ENCODE assay signal across 19 mouse cellular contexts in genomic region chr4:148471363-148471806, GRCm38 (mm10). TPM values are rescaled to one million over a fixed set of nuclear protein-coding genes. Genes with fewer than 3 reads are reported as not detected.
DNase-seq lines count a peak whose midpoint lies in the region; ATAC-seq and TF ChIP-seq lines count a peak whose summit lies in the region.
"Had no signal": no experiment of that assay in that cellular context is flagged by ENCODE, and none has a peak within 500 bp of the region (broad histone marks: within the 10 kb centered on the region; RNA-seq: fewer than 3 reads in every experiment).

No protein-coding gene starts in this region.

- no peak for TF ChIP-seq CTCF in heart, adult 2 months (IDR thresholded peaks at IDR 0.05)
- no peak for TF ChIP-seq CTCF in brain, embryonic 14.5 days (IDR thresholded peaks at IDR 0.05; ENCODE audit: borderline replicate concordance, extremely low read depth, insufficient read depth, insufficient read length)
- TF ChIP-seq CTCF in midbrain, postnatal 0 days (IDR thresholded peaks at IDR 0.05), result no peak

- no peaks in the 10 kb centered on the region for H3K9me3 ChIP-seq in embryonic facial prominence, embryonic 12.5 days
- no peaks in the 10 kb centered on the region for H3K9me3 ChIP-seq in limb, embryonic 12.5 days
- no peaks in the 10 kb centered on the region for H3K9me3 ChIP-seq in midbrain, postnatal 0 days (ENCODE audit: low read length)
- no peaks in the 10 kb centered on the region for H3K9me3 ChIP-seq in forebrain, embryonic 11.5 days (ENCODE audit: control insufficient read depth, low read length)
- H3K9me3 ChIP-seq: G1E; hindbrain, embryonic 12.5 days; lung, embryonic 15.5 days; midbrain, embryonic 15.5 days had no signal

- H3K27me3 ChIP-seq in heart, adult 2 months (ENCODE audit: control insufficient read depth, insufficient read depth, low read length), result no peaks in the 10 kb centered on the region
- no peaks in the 10 kb centered on the region for H3K27me3 ChIP-seq in embryonic facial prominence, embryonic 12.5 days
- H3K27me3 ChIP-seq in limb, embryonic 12.5 days, result no peaks in the 10 kb centered on the region
- H3K27me3 ChIP-seq in midbrain, postnatal 0 days (ENCODE audit: insufficient read depth, low read length), result no peaks in the 10 kb centered on the region
- no peaks in the 10 kb centered on the region for H3K27me3 ChIP-seq in forebrain, embryonic 11.5 days (ENCODE audit: control insufficient read depth, insufficient read depth, low read length)
- H3K27me3 ChIP-seq: hindbrain, embryonic 12.5 days; lung, embryonic 15.5 days; midbrain, embryonic 15.5 days had no signal

- H3K36me3 ChIP-seq in heart, adult 2 months (ENCODE audit: control insufficient read depth, insufficient read depth, low read length), result no peaks in the 10 kb centered on the region; the same call in 1 of the 2 replicates
- H3K36me3 ChIP-seq in embryonic facial prominence, embryonic 12.5 days, result peaks cover 80% of the 10 kb centered on the region
- peaks cover 96% of the 10 kb centered on the region for H3K36me3 ChIP-seq in limb, embryonic 12.5 days
- peaks cover 82% of the 10 kb centered on the region for H3K36me3 ChIP-seq in midbrain, postnatal 0 days (ENCODE audit: insufficient read depth, low read length)
- peaks cover 23% of the 10 kb centered on the region for H3K36me3 ChIP-seq in forebrain, embryonic 11.5 days (ENCODE audit: control insufficient read depth, insufficient read depth, low read length)

- ATAC-seq in embryonic facial prominence, embryonic 12.5 days (ENCODE audit: insufficient number of reproducible peaks, insufficient read depth, low FRiP score, low TSS enrichment), result no peak
- ATAC-seq in limb, embryonic 12.5 days (ENCODE audit: insufficient number of reproducible peaks, insufficient read depth, low FRiP score, low TSS enrichment, low read depth), result peak; percentile 82; the same call in 1 of the 2 replicates
- no peak for ATAC-seq in midbrain, postnatal 0 days (ENCODE audit: low FRiP score)
- no peak for ATAC-seq in forebrain, embryonic 11.5 days (replicated peaks; ENCODE audit: low FRiP score)
- ATAC-seq: CD4-positive, CD25-positive, alpha-beta regulatory T cell, adult 4 months; forebrain, embryonic 16.5 days; intestine, embryonic 16.5 days; midbrain, embryonic 15.5 days had no signal

- H3K4me1 ChIP-seq in heart, adult 2 months (ENCODE audit: control insufficient read depth, insufficient read depth, low read length), result no peaks in the 10 kb centered on the region
- H3K4me1 ChIP-seq in embryonic facial prominence, embryonic 12.5 days, result peaks cover 3% of the 10 kb centered on the region; the same call in 1 of the 2 replicates
- H3K4me1 ChIP-seq in limb, embryonic 12.5 days (replicated peaks), result peaks cover 18% of the 10 kb centered on the region
- H3K4me1 ChIP-seq in midbrain, postnatal 0 days (ENCODE audit: insufficient read depth, low read length), result no peaks in the 10 kb centered on the region
- no peaks in the 10 kb centered on the region for H3K4me1 ChIP-seq in forebrain, embryonic 11.5 days (replicated peaks; ENCODE audit: control insufficient read depth, insufficient read depth, low read length)
- H3K4me1 ChIP-seq: lung, embryonic 15.5 days; midbrain, embryonic 15.5 days had no signal

- H3K4me3 ChIP-seq in heart, adult 2 months, result no peak overlapping the region
- no peak overlapping the region for H3K4me3 ChIP-seq in embryonic facial prominence, embryonic 12.5 days
- no peak overlapping the region for H3K4me3 ChIP-seq in limb, embryonic 12.5 days (replicated peaks)
- no peak overlapping the region for H3K4me3 ChIP-seq in midbrain, postnatal 0 days (ENCODE audit: low read depth, low read length)
- no peak overlapping the region for H3K4me3 ChIP-seq in forebrain, embryonic 11.5 days (ENCODE audit: low read depth, low read length)
- H3K4me3 ChIP-seq: erythroblast, embryonic 14.5 days; hindbrain, embryonic 12.5 days; lung, embryonic 15.5 days; midbrain, embryonic 15.5 days had no signal

- 83% methylated on average over 10 of the region's 10 CpGs for WGBS in heart, adult 2 months
- WGBS in embryonic facial prominence, embryonic 12.5 days, result 47% methylated on average over 10 of the region's 10 CpGs
- WGBS in limb, embryonic 12.5 days, result 22% methylated on average over 10 of the region's 10 CpGs
- 83% methylated on average over 10 of the region's 10 CpGs for WGBS in midbrain, postnatal 0 days
- 92% methylated on average over 10 of the region's 10 CpGs for WGBS in forebrain, embryonic 11.5 days

- peak; percentile 76 for DNase-seq in heart, adult 11 months
- DNase-seq in heart, adult 2 months, result no peak
- peak; percentile 27 for DNase-seq in brain, embryonic 14.5 days (ENCODE audit: low read depth)
- DNase-seq in midbrain, postnatal 0 days (ENCODE audit: low spot score), result no peak
- no peak for DNase-seq in thymus, postnatal 4 days
- no peak for DNase-seq in forebrain, embryonic 11.5 days (ENCODE audit: low spot score)
- DNase-seq: cerebellum, postnatal 14 days; gastrocnemius, postnatal 10 days had no signal

- no peak overlapping the region for H3K4me2 ChIP-seq in embryonic facial prominence, embryonic 12.5 days (replicated peaks)
- no peak overlapping the region for H3K4me2 ChIP-seq in limb, embryonic 12.5 days
- H3K4me2 ChIP-seq in midbrain, postnatal 0 days (ENCODE audit: low read depth, low read length, poor library complexity, severe bottlenecking), result no peak overlapping the region
- no peak overlapping the region for H3K4me2 ChIP-seq in forebrain, embryonic 11.5 days (ENCODE audit: low read depth, low read length, severe bottlenecking)
- H3K4me2 ChIP-seq: hindbrain, embryonic 12.5 days; liver, embryonic 11.5 days; lung, embryonic 15.5 days; midbrain, embryonic 15.5 days had no signal

- no peak for TF ChIP-seq EP300 in heart, adult 2 months (IDR thresholded peaks at IDR 0.05; ENCODE audit: insufficient read depth, low read depth, low read length)

- H3K79me2 ChIP-seq in heart, adult 2 months (replicated peaks; ENCODE audit: control insufficient read depth, insufficient read depth, low read length), result no peaks in the 10 kb centered on the region

- H3K27ac ChIP-seq in heart, adult 2 months, result no peak overlapping the region
- H3K27ac ChIP-seq in embryonic facial prominence, embryonic 12.5 days, result 0 out of 2 replicates have a peak overlapping the region, but pooled peaks have one; percentile 54
- H3K27ac ChIP-seq in limb, embryonic 12.5 days, result peak overlapping the region; percentile 85
- H3K27ac ChIP-seq in midbrain, postnatal 0 days (ENCODE audit: low read depth, low read length), result no peak overlapping the region
- no peak overlapping the region for H3K27ac ChIP-seq in forebrain, embryonic 11.5 days (ENCODE audit: low read depth, low read length)
- H3K27ac ChIP-seq: hindbrain, embryonic 12.5 days; lung, embryonic 15.5 days; midbrain, embryonic 15.5 days had no signal

- intact Hi-C loops in heart, adult 2 months (cut with DNase I), result no loop called here

- no peak overlapping the region for H3K9ac ChIP-seq in heart, adult 2 months (ENCODE audit: low read depth, low read length)
- no peak overlapping the region for H3K9ac ChIP-seq in embryonic facial prominence, embryonic 12.5 days
- H3K9ac ChIP-seq in limb, embryonic 12.5 days (replicated peaks), result 0 out of 2 replicates have a peak overlapping the region, but pooled peaks have one; percentile 31
- H3K9ac ChIP-seq in midbrain, postnatal 0 days (replicated peaks; ENCODE audit: low read length, poor library complexity, severe bottlenecking), result no peak overlapping the region
- no peak overlapping the region for H3K9ac ChIP-seq in forebrain, embryonic 11.5 days (ENCODE audit: low read length)
- H3K9ac ChIP-seq: hindbrain, embryonic 12.5 days; lung, embryonic 15.5 days; midbrain, embryonic 15.5 days had no signal

- no peak for TF ChIP-seq POLR2A in heart, adult 2 months (IDR thresholded peaks at IDR 0.05; ENCODE audit: insufficient read depth, low read depth, low read length)
- TF ChIP-seq POLR2A in brain, embryonic 14.5 days (IDR thresholded peaks at IDR 0.05; ENCODE audit: borderline replicate concordance, extremely low read depth, insufficient read depth, insufficient read length, poor library complexity, severe bottlenecking), result no peak

RNA-seq across cellular contexts. Expression of gene Mtor, which starts 23.0 kb away (rescaled TPM):
- total RNA-seq in heart, adult 2 months (2021), result 10 to 100 TPM; 40.9 to 49.7 TPM
- polyA plus RNA-seq in heart, adult 2 months (2012; rRNA removed), result 18.6 and 25.7 TPM in 2 replicates
- 27.0 and 41.1 TPM in 2 replicates for polyA plus RNA-seq in brain, embryonic 14.5 days (2012; rRNA removed)
- 19.8 and 21.0 TPM in 2 replicates for polyA plus RNA-seq in embryonic facial prominence, embryonic 12.5 days (2016; fragmentation: Nextera tagmentation; extraction: Ambion mirVana)
- 19.3 and 19.7 TPM in 2 replicates for polyA plus RNA-seq in limb, embryonic 12.5 days (2016; fragmentation: Nextera tagmentation; extraction: Ambion mirVana)
- 54.5 and 59.6 TPM in 2 replicates for total RNA-seq in midbrain, postnatal 0 days (2014; rRNA removed)
- 24.3 and 27.8 TPM in 2 replicates for polyA plus RNA-seq in midbrain, postnatal 0 days (2015; fragmentation: Nextera tagmentation; extraction: Ambion mirVana)
- polyA plus RNA-seq in forebrain, embryonic 11.5 days (2014; fragmentation: Nextera tagmentation; extraction: Ambion mirVana), result 30.6 and 37.6 TPM in 2 replicates

RNA-seq across cellular contexts. Expression of gene Ubiad1, which starts 26.8 kb away (rescaled TPM):
- total RNA-seq in heart, adult 2 months (2021), result 10 to 100 TPM; 17.8 to 20.9 TPM
- polyA plus RNA-seq in heart, adult 2 months (2012; rRNA removed), result 25.1 and 25.5 TPM in 2 replicates
- polyA plus RNA-seq in brain, embryonic 14.5 days (2012; rRNA removed), result 15.8 and 16.7 TPM in 2 replicates
- 19.6 and 21.3 TPM in 2 replicates for polyA plus RNA-seq in embryonic facial prominence, embryonic 12.5 days (2016; fragmentation: Nextera tagmentation; extraction: Ambion mirVana)
- polyA plus RNA-seq in limb, embryonic 12.5 days (2016; fragmentation: Nextera tagmentation; extraction: Ambion mirVana), result 21.1 and 21.8 TPM in 2 replicates
- 16.0 and 19.8 TPM in 2 replicates for total RNA-seq in midbrain, postnatal 0 days (2014; rRNA removed)
- 12.7 and 14.6 TPM in 2 replicates for polyA plus RNA-seq in midbrain, postnatal 0 days (2015; fragmentation: Nextera tagmentation; extraction: Ambion mirVana)
- 17.0 and 19.6 TPM in 2 replicates for polyA plus RNA-seq in forebrain, embryonic 11.5 days (2014; fragmentation: Nextera tagmentation; extraction: Ambion mirVana)

RNA-seq across cellular contexts. Expression of gene Angptl7, which starts 28.9 kb away (rescaled TPM):
- total RNA-seq in heart, adult 2 months (2021), result 1 to 10 TPM; 2.5 TPM
- polyA plus RNA-seq in heart, adult 2 months (2012; rRNA removed), result 3.7 and 4.4 TPM in 2 replicates
- 0.05 and 0.08 TPM in 2 replicates for polyA plus RNA-seq in brain, embryonic 14.5 days (2012; rRNA removed)
- 1.0 and 1.2 TPM in 2 replicates for polyA plus RNA-seq in embryonic facial prominence, embryonic 12.5 days (2016; fragmentation: Nextera tagmentation; extraction: Ambion mirVana)
- 0.89 and 1.1 TPM in 2 replicates for polyA plus RNA-seq in limb, embryonic 12.5 days (2016; fragmentation: Nextera tagmentation; extraction: Ambion mirVana)
- total RNA-seq in midbrain, postnatal 0 days (2014; rRNA removed), result 0.09 and 0.11 TPM in 2 replicates
- 0.25 and 0.36 TPM in 2 replicates for polyA plus RNA-seq in midbrain, postnatal 0 days (2015; fragmentation: Nextera tagmentation; extraction: Ambion mirVana)
- 0.20 and 0.47 TPM in 2 replicates for polyA plus RNA-seq in forebrain, embryonic 11.5 days (2014; fragmentation: Nextera tagmentation; extraction: Ambion mirVana)
- polyA plus RNA-seq: erythroblast, embryonic 14.5 days; G1E had no signal

Comparison
In these comparisons a context has a peak if more than half of its experiments do, and no peak if none do; other contexts are left out.
1. DNase-seq: peak in heart, adult 11 months (single experiment) and brain, embryonic 14.5 days (single experiment); none in heart, adult 2 months (0 of 2), midbrain, postnatal 0 days (single experiment), thymus, postnatal 4 days (single experiment) and forebrain, embryonic 11.5 days (single experiment).
2. H3K27ac ChIP-seq: peak in embryonic facial prominence, embryonic 12.5 days (single experiment) and limb, embryonic 12.5 days (single experiment); none in heart, adult 2 months (single experiment), midbrain, postnatal 0 days (single experiment) and forebrain, embryonic 11.5 days (single experiment).